Comparison of ENCODE assay signal across 12 mouse cellular contexts in the genomic region with DNA sequence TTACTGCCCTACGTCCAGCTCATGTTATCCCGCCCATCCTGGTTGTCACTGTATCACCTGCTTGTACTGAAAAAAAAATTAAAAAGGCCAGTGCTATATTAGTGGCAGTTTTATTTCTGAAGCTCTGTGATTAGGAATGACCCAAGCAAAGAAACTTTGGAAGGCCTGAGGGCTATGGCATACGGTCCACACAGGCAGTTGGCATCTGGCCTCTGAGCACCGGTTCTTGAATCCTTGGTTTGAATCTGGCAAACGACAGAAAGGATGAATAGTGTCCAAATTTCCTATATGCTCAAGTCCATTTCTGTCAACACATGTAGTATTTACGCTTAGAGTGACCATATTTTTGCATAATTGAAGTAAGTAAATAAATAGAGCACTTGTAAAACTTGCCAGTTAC.
"Had no signal": no experiment of that assay in that cellular context is flagged by ENCODE, and none has a peak within 500 bp of the region (broad histone marks: within the 10 kb centered on the region; RNA-seq: fewer than 3 reads in every experiment).

No protein-coding gene starts in this region.

- DNase-seq: retina, postnatal 1 day; right cerebral cortex, adult 18-20 months; right cerebral cortex, postnatal 14 days; right cerebral cortex, postnatal 25 days; right cerebral cortex, postnatal 4 days; spleen, adult 18-20 months; thymus, adult 18-20 months; thymus, adult 2 months; thymus, postnatal 14 days; thymus, postnatal 25 days; thymus, postnatal 36 days; thymus, postnatal 4 days had no signal
